Mouse (Mus musculus) telencephalon, adult 2 months (tissue): ENCODE measurements around the gene Eps8l1.

Experiments used
- DNase-seq: peaks from one replicate; pipeline ENCODE4 v3.0.0-alpha.2; 2011; ENCODE audit warnings: low read depth, low spot score

Gene Eps8l1

DNA sequence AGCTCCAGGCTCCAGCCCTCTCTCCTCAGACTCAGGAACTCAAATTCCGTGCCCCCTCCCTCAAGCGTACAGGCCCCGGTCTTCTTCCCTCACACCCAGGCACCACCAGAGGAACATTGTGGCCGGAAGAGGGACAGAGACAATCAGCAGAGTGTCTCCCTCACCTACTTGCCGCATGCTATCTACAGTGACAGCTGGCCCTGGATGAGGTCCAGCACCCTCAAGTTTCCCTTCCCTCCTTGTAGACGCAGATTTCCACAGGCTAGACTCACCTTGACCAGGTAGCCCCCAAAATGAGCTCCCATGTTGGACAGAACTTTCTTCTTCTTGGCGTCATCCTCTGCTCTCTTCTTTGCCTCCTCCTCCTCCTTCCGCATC lies 48.3 kb downstream of the Eps8l1 start:
- no peak for DNase-seq

DNA sequence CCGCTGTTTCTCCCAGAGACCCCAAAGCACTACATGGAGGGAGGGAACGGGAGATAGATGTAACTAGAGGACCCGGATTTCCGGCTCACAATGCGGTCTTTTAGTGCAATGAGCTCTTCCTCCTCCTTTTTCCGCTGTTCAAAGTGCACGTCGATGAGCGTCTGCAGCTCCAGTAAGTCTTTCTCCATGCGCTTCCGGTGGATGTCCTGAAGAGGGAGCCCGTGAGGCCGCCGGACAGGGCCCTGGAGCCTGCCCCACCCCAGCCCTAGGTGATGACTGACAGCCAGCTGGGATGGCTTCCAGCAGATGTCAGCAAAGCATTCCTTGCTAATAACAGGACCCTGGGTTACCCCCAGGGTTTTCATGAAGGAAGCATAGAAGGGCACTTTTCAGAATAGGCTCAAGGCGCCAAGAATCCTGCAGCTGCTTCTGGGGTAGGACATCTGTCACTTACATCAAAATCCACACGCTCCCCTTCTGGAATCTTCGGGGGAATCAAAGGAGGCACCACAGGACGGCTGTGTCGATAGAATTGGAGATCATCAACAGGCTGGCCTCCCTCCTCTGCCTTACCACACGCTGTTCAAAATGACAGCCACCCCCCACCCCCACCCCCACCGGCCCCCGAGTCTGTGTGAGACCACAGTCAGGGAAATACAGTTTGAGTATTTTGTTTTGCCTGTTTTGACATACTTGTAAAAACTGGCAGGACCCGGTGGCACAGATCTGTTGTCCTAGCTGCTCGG lies 49.6 kb downstream of the Eps8l1 start:
- DNase-seq, result no peak

DNA sequence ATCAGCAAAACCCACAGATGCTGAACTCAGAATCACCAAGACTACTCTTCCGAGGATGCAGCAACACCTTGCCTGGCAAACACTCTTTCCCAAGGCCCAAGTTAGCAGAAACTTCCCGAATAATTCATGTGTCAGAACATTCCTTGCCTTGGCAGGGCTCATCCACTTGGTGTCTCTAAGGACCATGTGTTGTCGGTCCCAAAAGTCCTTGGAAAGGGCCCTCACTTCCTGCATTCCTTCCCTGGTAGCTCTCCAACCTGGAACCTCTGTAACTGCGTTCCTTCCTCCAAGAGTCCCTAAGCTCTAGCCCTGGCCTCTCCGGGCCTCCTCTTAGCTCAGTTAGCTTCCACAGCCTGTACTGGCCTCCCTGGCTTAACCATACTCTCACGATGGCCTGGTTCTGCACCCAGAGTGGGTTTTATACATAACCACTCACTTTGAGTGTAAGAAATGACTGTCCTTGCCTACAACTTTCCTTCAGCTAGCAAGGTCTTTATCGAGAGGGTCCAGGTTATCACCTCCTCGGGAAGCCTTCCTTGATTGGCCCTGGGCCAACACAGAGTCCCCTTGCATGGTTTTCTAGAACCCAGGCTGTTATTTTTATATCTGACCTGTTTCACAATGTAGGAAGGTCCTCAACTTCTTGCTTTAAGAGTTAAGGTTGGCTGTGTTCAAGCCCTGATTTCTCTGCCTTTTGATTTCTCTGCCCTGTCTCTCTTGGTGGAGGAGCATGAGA lies 51.2 kb downstream of the Eps8l1 start:
- no peak for DNase-seq

DNA sequence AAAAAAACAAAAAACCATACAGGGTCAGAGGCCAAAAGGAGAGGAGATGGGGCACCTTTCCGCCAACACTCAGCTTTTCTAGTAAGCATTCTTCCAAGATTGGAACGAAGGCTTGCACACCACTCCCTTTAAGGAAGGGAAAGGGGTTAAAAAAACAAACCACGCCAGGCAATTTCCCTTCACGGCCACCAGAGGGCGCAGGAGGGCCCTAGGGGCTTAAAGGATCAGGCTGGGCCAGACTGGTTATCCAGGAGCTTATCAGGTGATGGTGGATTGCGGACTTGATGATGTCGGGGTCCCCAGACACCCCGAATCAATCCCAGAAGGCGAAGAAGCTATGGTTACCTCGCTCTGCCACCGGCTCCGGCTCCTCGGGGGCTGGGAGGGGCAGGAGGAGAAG lies 52.8 kb downstream of the Eps8l1 start:
- DNase-seq, result no peak

DNA sequence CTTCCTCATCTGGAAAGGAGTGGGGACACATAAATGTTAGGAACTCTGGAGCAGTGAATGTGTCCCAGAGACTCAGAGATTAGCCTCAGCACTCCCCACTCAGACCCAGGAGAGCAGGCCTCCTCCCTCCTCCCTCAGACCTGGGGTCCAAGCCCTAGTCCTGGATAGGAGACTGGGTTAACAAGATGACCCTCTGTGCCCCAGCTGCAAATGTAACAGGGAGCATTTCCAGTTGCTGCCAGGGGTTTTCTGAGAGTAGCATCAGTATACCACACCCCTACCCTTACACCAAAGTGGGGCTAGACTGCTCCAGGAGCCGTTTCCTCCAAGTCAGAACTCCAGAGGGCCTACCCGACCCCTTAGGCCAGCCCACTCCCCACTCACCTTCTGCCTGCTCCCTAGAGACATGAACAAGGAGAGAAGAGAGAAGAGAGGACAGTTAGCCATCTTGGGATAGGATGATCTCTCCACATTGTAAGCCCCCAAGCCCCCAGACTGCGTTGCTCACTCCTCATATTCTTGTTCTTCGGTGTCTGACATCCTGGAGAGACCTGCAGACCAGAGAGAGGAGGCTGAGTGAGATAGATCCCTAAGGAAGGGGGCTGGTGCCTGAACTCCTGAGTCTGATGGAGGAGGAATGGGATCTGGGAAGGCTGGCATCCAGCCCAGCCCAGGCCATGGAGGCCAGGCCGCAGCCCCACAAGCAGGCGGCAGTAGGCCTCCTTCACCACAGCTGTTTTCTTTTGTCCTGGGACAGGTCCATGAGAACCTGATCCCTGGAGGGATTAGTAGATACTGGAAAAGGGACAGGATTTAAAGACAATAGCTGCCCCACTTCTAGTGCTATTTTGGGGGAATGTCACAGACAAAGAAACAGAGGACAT lies 53.6 kb downstream of the Eps8l1 start:
- no peak for DNase-seq

DNA sequence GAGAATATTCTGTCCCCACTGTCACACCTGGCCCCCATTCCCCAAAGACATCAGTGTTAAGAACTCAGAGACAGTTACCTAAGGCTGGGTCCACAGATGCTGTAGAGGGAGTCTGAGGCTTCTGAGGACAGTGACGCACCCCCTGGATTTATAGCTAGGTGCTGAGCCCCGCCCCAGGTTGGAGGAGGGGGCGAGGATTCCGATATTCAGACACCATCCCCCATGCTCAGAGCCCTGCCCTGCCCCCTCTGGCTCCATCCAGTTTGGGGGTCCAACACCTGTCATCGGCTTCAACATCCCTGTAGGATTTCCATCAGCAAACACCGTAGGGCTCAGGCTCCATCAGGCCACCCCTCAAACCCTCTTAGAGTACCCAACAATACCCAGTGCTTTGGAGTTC lies 55.4 kb downstream of the Eps8l1 start:
- DNase-seq, result no peak

DNA sequence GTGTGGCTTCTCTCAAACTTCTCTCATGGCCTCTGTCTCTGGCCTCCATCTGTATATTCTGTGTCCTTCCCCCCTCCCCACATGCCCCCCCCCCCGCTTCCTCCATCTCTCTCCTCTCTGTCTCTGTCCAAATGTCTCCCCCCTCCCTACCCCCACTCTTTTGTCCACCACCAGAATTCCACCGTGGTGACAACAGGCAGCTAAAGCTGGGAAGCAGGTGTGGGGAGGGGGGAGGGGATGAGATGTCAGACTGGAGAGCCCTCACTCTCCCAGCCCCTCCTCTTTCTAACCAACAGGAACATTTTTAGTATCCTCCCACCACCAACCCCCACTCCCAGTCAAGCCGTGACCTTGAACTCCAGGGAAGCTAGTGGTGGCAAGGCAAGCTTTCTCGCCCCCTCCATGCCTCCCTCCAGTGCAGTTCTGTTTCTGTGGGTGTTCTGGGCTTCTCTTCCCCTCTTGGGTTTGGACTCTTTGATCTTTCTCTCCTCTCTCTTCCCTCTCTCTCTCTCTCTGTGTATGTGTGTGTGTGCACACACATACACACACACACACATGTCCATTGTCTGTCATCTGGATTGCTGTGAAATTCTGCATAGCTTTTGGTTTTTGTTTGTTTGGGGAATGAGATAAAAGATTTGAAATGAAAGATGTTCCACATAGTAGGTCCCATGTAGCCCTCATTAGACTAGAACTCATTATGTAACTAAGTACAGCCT lies 56.0 kb downstream of the Eps8l1 start, which contains the start of gene Tnnt1:
Tnnt1 (minus strand) TSS at position 51 of the 719 bp plus-strand sequence.
- no peak for DNase-seq

DNA sequence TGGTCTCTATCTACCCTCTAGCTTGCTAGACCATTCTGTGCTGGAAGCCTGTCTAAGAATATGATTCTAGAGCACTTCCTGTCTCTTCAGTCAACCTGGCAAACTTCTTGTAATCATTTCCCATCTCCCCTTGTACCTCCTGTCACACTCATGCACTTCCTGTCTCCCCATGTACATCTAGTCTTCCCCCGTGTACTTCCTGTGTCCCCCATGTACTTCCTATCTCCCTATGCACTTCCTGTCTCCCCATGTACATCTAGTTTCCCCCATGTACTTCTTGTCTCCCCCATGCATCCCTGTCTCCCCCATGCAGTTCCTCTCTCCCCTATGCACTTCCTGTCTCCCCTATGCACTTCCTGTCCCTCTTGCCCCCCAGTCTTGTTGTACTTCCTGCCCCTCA lies 58.0 kb downstream of the Eps8l1 start:
- DNase-seq, result no peak

DNA sequence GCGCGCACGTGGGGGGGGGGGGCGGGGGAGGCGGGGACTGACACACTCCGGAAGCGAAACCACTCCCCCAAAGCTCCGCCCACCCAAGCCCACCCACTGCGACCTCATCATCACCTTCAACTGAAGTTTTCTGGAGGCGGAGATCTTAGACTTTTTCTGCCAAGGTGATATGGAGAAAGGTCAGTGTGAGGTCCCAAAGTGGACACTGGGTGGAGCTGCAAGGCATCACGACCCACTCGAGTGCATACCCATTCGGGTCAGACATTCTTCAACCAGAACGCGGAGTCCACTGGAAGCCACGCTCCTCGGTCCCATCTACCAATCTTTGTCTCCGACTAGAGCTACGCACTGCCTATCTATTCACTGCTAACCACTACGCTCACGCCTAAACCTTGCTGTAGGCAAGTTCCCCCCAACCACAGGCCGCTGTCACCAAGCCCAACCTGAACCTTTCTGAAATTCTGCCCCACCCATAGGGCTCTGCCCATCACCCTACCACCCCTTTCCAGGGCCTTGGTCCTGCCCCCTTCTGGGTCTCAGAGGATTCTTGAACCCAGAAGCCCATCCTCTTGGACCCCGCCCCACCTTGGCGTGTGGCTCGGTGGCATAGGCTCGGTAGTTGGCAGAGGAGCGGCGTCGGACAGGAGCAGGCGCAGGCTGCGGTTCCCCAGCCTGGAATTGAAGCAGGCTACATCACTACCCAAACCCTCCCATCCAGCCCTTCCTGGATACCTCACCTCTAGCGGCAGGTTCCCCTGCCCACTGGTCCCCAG lies 60.9 kb downstream of the Eps8l1 start:
- DNase-seq, result no peak

DNA sequence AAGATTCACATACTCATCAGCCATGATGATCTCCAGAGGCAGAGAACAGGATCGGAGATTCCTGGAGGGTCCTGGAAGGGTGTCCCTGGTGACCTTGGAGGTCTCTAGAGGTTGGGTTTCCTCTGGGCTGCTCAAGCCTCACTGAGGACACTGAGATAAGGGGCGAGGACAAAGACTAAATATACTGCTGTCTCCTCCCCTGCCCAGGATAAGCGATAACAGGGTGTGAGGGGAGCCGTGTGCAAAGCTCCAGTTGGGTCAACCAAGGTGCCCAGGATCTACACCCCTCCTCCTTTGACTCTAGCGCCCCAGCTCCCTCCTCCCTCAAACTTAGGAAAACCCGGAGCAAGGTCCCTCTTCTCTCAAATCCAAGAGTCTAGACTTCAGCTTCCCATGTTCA lies 61.8 kb downstream of the Eps8l1 start:
- DNase-seq, result no peak

DNA sequence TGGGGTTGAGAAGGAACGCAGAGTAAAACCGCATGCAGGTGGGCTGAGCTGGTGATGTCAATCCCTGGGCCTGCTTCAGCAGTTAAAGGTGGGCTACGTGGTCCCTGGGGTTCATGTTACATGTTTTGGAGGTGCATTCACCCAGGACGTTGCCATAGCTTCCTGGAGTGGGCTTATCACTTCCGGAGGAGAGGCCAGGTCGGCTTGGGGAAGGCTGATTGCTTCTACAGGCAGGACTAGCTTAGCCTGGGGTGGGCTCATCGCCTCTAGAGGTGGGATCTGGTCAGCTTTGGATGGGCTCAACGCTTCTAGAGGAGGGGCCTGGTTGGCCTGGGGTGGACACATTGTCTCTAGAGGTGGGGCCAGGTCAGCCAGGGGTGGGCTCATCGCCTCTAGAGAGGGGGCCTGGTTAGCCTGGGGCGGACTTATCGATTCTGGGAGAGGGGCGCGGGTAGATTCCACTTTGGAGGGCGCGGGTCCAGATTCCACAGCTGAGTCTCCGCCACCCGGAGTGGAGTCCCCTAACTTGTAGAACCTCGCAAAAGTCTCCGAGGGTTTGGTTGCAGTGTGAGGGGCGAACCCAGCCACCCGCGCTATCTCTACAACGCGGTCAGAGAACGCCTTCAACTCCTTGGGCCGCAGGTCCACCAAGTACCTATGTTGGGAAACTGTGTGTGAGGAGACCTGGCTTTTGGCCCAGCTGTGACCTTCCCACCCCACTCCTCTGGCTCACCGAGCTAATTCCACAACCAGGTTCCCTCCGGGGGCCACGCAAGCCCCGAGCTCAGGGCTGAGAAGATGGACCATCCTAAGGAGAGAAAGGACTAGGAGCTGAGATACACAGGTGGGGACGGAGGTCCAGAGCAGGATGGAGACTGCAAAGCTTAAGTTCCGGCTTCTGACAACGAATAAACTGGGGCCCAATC lies 63.0 kb downstream of the Eps8l1 start:
- no peak for DNase-seq

DNA sequence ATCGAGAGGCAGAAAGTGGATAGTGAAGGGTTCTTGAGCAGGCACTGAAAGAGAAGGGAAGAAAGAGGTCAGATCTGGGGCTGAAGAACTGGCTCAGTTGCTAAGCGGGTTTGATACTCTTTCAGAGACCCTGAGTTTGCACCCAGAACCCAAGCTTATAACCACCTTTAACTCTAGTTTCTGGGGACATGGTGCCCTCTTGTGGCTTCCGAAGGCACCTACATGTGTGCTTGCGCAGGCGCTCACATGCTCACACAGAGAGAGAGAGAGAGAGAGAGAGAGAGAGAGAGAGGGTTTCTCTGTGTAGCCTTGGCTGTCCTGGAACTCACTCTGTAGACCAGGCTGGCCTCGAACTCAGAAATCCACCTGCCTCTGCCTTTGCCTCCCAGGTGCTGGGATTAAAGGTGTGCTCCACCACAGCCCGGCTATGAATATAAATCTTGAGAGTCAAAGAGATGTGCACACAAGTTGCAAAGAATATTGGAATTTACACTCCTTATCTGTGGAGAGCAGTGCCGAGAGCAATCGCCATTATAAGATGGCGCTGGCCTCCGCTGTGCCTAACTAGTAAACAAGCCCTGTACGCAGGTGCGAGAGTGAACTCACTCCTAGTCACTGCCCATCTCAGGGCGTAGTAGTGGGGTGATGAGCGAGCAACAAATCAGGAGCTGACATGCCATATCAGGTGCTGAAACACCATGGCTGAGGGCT lies 63.9 kb downstream of the Eps8l1 start, which contains the start of gene Tnni3:
Tnni3 (minus strand) TSS at position 18 of the 711 bp plus-strand sequence.
- DNase-seq, result peak; percentile 41

DNA sequence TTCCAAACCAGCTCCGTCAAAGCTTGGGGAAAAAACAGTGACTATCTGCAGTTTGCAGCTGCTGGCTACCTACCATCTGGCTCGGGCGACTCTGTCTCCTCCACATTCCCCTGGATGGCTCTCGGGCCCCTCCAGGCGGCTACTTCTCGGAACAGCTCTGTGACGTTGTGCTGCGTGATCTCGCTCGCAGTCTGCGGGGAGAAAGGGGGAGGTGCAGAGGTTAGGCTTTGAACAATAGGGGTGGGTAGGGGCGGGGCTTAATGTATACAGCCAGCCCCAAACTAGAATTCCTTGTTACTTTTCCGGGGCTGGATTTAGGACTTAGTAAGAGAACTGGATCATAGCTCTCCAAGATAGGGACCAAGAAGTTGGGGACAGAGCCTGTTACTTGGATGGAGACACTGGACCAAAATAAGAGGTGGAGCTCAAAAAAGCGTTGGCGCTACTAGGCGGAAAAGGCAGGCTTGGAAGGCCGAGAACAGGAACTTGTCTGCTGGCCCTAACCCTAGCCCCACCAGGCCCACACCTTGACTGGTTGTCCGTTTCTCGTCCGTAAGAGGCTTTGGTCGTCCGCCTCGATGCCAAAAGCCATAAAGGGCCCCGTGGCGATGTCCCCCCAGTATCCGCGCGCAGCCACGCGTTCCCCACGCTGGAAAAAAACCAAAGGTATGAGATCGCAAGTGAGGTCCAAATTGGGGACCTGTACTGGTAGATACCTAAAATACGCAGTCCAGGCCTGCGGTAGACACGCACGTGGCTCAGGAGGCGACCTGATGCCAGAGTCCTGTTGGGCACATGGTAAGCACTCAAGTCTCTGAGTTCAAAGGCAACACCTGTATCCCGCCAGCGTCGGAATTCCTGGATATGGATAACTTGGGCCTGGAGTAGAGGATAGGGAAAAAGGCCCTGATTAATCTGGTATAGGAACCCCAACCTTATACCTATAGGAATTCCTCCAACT lies 66.1 kb downstream of the Eps8l1 start:
- peak; percentile 72 for DNase-seq

DNA sequence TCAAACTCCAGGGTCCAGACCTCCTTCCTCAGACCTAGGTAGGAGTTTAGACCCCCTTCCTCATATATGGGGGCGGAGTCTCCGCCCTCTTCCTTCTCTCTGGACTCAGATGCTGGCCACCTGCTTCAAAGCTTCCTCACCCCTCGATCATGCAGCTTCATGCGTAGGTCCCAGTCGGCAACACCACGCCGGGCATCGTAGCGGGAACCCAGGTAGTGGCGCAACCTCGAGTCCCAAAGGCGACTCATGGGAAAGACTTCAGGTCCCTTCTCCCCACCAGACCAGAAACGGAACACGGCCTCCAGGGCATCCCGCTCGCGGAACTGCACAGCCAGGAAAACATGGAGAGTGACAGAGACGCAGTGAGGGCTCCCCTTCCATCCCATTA lies 66.8 kb downstream of the Eps8l1 start:
- no peak for DNase-seq
